Mouse (Mus musculus): Measurements from ENCODE around the gene Ppdpf.
"Not testable (repeated sequence)": the region's sequence is repeated elsewhere in the genome, so short reads cannot be mapped to it uniquely, and the experiment has no call there.

Gene Ppdpf

DNA sequence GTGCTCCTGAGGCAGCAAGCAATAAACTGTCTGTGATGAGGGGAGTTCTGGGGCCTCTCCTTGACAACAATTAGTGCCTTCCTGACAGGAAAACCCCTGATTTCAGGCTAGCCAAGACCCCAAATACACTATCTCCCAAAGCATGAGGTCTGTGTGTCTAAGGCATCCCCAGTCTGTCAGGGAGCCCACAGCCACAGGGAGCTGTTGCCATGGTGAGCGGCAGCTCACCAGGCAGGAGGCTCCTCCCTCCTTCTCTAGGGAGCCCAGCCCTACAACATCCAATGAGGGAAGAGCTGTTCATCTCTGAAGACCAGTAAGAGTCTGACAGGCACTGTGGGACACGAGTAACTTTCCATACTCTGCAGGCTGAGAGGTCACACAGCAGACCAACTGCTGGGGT is 27.3 kb upstream of the Ppdpf start:
- DNase-seq, result no peak

DNA sequence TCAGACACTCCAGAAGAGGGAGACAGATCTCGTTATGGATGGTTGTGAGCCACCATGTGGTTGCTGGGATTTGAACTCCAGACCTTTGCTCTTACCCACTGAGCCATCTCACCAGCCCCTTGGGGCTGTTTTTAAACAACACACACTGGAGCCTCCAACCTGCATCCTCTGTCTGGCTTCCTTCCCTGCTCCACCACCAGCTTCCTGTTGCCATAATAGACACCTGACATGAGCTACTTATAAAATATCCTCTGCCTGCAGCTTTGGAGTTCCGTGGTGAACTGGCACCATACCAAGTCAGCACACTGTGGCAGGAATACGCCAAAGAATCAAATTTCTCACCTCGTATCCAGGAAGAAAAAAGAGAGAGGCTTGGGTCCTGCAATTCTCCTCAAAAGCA is 26.2 kb upstream of the Ppdpf start:
- no peak for DNase-seq

GRCm38 (mm10) chr2:181166469-181166868 is 20.6 kb upstream of the Ppdpf start:
- no peak for DNase-seq

DNA sequence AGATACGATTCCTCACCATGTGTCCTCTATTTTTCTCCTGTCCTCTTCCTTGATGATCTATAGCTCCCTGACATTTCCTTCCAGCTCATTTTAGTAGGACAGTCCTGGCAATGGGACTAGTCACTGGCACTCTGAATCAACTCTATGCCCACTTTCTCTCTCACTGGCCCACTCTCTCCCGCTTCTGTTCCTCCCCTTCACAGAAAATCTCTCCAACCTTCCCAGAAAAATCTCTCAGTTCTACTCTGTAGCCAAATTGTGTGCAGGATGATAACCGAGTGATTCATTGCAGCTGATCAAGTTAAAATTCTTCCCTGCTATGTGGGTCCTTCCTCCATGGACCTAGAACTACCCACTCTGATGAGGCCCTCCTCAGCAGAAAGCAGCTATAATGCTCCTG is 12.4 kb upstream of the Ppdpf start:
- no peak for DNase-seq

- DNase-seq, result no peak
Measured at GRCm38 (mm10) chr2:181178015-181178414, 9.0 kb upstream of the Ppdpf start.

GRCm38 (mm10) chr2:181178471-181178870 is 8.6 kb upstream of the Ppdpf start:
- DNase-seq, result no peak

- no peak for DNase-seq
Measured at GRCm38 (mm10) chr2:181180898-181181297, 6.1 kb upstream of the Ppdpf start.

- DNase-seq, result peak; percentile 83 to 91
Measured at GRCm38 (mm10) chr2:181186635-181187034, 412 bp upstream of the Ppdpf start.

DNA sequence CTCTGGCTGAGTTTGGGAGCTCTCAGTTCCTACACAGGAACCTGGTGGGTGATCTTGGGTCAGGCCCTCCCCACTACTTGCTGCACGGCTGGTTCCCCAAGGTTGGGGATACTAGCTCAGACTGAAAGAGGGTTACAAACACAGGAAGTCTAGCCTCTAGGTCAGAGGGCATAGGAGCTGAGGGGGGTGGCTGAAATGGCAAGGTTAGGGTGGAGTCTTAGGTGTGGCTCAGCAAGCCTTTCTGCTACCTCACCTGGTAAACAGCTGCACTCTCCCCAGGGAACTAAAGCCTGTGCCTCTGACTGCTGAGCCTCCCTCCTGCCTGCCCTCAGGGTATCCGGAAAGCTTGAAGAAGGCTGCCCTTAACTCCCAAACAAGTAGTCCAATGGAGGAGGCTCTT is 1.6 kb downstream of the Ppdpf start:
- peak in 1 of 2 experiments; percentile 15 for DNase-seq

DNA sequence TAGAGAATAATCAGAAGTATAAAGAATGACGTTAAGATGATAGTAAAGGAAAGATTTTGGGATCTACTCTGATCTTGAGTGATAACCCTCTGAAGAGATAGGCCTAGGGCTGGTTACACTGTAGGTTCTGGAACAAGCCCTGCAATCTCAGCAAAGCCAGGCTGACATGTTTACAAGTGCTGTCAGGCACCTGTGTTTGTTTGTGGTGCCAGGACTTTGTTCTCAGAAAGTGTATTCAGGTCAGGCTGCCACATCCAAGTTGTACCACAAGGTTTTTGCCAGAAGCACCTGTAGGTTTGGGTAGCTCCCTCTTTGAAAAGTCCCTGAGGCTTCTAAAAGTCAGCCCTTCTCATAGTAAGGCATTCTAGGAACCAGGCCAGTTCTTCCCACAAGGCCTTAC is 2.3 kb downstream of the Ppdpf start:
- DNase-seq, result no peak

GRCm38 (mm10) chr2:181191385-181191784 is 4.3 kb downstream of the Ppdpf start:
- DNase-seq, result not testable (repeated sequence)

- no peak for DNase-seq
Measured at GRCm38 (mm10) chr2:181191936-181192335, 4.9 kb downstream of the Ppdpf start.

DNA sequence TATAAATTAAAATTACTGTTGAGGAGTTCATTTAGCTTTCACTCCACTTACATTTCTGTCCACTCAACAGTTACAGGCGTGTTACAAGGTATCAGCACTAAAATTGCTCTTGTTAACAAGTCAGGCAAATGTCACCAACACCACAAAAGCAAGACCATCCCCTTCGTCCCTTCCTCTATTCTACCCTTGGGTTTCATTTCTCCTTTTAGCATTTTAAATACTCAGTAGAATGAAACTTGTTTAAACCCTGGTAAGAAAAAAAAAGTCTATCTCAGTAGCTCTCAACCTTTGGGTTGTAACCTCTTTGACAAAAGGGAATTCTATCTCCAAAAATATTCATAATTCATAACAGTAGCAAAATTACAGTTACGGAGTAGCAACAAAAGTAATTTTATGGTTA is 6.0 kb downstream of the Ppdpf start:
- no peak for DNase-seq

DNA sequence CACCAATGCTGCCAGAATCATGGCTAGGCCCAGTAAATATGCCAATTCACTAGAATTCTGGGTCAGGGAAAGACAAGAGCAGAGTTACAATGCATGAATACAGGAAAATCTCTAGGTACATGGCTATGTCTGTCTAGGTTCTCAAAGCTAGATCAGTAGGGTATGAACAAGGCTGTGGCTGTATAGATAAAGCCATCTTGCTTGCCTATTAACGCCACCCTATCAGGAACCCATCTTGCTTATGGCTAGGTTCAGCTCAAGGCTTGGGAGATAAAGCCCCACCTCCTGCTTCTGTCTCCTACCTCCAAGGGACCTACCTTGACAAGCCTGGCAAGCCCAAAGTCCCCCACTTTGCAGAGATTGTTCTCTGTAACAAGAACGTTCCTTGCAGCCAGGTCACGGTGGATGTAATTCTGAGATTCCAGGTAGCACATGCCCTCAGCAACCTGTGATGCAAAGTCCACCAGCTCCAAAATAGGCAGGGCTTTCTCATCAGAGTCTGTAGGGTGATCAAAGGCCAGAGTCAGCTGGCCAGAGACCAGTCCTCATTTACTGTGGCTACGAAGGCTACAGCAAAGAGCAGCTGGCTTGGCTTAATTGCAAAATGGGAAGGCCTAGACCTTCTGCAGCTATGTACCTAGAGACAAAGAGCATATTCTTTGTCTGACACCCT is 9.7 kb downstream of the Ppdpf start:
- DNase-seq, result peak; percentile 70 to 73

- DNase-seq, result no peak
Measured at GRCm38 (mm10) chr2:181201606-181202005, 14.6 kb downstream of the Ppdpf start.

DNA sequence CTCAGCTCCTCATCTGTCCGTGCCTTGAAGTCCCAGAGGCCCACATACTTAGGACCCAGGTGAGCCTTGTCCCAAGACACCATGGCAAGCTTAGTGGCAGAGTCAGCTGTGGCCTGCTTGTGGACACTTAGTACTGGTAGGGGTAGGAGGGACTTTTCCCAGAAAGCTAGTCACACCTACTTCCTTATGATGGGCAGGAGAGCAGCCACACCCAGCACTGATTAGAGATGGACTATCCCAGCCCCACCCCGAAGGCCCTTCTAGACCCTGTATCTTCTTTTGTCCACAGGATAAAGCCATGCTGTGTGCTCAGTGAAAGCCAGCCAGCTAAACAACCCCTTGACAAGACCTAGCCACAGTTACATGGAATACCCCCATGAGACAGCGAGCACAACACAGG is 15.4 kb downstream of the Ppdpf start, which contains the start of gene Ptk6:
Gene Ptk6 (minus strand): TSS at position 368 of the 400 bp plus-strand sequence.
- no peak for DNase-seq

DNA sequence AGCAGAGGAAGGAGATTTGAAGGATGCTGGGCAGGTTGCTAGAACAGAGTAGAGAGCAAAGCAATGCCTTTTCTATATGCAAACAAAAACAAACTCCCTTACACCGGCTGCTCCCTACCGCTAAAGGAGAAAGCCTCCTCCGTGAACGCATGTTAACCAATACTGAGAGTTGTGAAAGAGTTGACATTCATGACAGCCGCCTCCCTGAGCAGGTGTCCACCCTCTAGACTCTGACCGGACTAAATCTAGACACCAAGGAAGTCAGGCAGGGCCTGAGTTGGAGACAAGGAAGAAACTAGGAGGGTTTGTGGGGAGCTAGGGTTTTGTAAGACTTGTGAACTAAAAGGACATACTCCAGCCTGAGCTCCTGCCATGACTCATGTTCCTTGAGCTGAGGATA is 15.8 kb downstream of the Ppdpf start:
- no peak for DNase-seq

DNA sequence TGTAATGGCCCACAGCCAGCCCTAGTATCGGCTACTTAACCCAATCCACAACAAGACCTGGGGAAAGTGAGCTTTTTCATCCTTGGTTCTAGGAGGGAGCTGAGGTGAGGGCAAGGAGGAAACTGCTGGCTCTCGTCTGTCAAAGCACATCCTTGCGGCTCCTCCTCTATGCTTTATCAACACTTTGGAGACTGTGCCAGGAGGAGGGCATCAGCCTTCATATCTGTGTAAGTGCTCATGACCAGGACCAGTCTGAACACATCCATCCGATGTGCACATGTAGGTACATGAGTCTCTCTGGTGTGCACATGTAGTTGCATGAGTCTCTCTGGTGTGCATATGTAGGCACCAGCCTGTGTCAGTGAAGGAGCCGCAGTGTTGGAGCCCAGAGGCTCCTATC is 18.6 kb downstream of the Ppdpf start:
- no peak for DNase-seq

GRCm38 (mm10) chr2:181206118-181206517 is 19.1 kb downstream of the Ppdpf start:
- DNase-seq, result no peak

DNA sequence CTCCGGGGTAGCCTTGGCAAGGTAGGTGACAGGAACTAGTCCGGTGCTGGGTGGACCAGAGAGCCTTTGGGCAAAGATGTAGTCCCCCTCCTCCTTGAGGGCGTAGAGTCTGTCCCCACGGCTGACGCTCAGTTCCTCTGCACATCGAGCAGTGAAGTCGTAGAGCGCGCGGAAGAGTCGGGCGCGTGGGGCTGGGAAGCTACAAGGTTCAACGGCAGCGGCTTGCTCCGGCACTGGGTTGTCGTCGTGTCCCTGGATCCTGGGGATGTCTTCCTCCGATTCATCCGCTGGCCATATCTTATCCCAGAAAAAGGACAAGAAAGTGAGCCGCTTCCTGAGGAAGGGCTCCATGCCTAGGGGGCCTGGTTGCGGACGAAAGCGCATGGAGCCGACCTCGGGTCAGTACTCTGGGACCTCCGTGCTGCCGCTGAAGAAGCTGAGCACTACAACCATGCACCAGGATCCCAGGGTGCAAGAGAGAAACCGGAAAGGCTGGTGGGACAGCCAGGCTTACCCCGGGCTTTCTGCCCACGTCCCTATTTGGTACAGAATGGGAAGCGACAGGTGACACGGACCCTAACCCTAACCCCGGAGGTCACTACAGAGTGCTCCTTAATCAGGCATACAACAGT is 25.5 kb downstream of the Ppdpf start:
- DNase-seq, result no peak

GRCm38 (mm10) chr2:181213021-181213445 is 26.0 kb downstream of the Ppdpf start, which contains the start of gene Srms:
Gene Srms (minus strand): TSS chr2:181213185.
- DNase-seq, result peak; percentile 33 to 47

DNA sequence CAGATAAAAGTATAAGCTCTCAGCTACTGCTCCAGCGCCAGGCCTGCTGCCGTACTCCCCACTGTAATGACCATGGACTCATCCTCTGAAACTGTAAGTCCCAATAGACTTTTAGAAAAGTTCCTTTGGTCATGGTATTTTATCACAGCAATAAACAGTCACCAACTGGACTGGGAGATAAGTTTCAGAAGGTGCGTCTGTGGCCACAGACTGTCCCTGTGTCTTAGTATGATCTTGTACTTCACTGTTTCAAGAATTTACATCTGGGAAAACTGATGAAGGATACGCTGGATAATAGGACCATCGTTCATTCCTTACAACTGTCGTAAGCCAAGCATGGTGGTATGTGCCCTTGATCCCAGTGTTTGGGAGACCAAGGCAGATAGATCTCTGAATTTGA is 29.0 kb downstream of the Ppdpf start:
- DNase-seq, result no peak

DNA sequence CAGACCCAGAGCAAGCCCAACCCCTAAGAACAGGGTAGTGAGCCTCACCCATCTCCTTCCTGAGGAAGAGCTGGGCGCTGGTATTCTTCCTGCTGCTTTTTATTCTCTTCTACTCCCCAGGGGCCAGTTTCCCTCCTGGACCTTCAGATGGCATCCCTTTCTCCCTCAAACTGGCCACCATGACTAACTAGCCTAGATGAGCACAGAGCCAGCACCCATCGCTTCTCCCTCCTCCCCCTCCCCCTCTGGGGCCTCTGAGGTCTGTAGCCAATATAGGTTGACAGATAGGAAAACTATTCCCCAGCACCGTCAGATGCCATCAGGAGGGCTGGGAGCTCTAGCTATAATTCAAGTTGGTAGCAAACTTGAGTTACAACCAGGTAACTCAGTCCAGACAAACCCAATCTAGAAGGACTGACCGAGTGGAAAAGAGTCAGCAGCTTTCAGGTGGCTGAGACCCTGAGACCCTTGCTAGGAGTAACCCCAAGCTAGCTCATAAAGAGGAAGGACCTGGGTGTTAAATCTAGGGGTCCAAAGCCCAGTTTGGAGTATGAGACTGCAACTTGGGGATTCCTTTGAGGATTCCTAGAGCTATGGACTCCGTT is 31.9 kb downstream of the Ppdpf start:
- no peak for DNase-seq

- peak; percentile 80 to 83 for DNase-seq
Measured at GRCm38 (mm10) chr2:181219538-181220216, 32.6 kb downstream of the Ppdpf start, which contains the start of gene Fndc11. Gene Fndc11 (plus strand): TSS chr2:181220013.

Measured in kidney, adult 8-10 months (tissue).